Mouse (Mus musculus) thymus, adult 2 months (tissue): ENCODE measurements around the gene Tmem115. TPM values are rescaled to one million over a fixed set of nuclear protein-coding genes. Genes with fewer than 3 reads are reported as not detected.

ENCODE experiments used
- DNase-seq: peaks from one replicate; pipeline ENCODE4 v3.0.0; 2021
- H3K27ac ChIP-seq: fragments of 200-500 bp; 2 replicates; pipeline ENCODE4 v1.5.1; 2012; ENCODE audit warnings: low read length, control low read depth; ENCODE audit not compliant: control insufficient read depth, insufficient read depth
- H3K27me3 ChIP-seq: fragments of 200-500 bp; 2 replicates; pipeline ENCODE4 v1.6.1; 2012; ENCODE audit warnings: mild to moderate bottlenecking, low read length, moderate library complexity, mixed read lengths; ENCODE audit not compliant: control insufficient read depth, insufficient read depth
- H3K36me3 ChIP-seq: fragments of 200-500 bp; 2 replicates; pipeline ENCODE4 v1.6.1; 2012; ENCODE audit warnings: mild to moderate bottlenecking, low read length, moderate library complexity; ENCODE audit not compliant: control insufficient read depth, insufficient read depth
- H3K4me1 ChIP-seq: fragments of 200-500 bp; replicated peaks from 2 replicates; pipeline ENCODE4 v1.6.1; 2012; ENCODE audit warnings: low read length; ENCODE audit not compliant: control insufficient read depth, insufficient read depth
- H3K4me3 ChIP-seq: fragments of 200-500 bp; 2 replicates; pipeline ENCODE4 v1.5.1; 2012; ENCODE audit warnings: mild to moderate bottlenecking, low read length, control low read depth, moderate library complexity; ENCODE audit not compliant: control insufficient read depth, insufficient read depth
- CTCF ChIP-seq: fragments of 200-500 bp; IDR thresholded peaks from 2 replicates; pipeline ENCODE4 v1.5.1; 2012; ENCODE audit warnings: mild to moderate bottlenecking, control low read depth, low read length, moderate library complexity, borderline replicate concordance; ENCODE audit not compliant: control insufficient read depth, poor library complexity, insufficient read depth; ENCODE audit errors: extremely low read depth
- POLR2A ChIP-seq: fragments of 200-500 bp; IDR thresholded peaks from 2 replicates; pipeline ENCODE4 v1.6.1; 2012; ENCODE audit warnings: mild to moderate bottlenecking, low read length, control low read depth, moderate library complexity; ENCODE audit not compliant: control insufficient read depth, poor library complexity, insufficient read depth; ENCODE audit errors: extremely low read depth
- WGBS: fragments of 180-500 bp; shearing (Covaris S2); methylation state at CpG from one replicate; pipeline ENCODE4 v1.1.7; 2018; 5-methylcytosine and 5-hydroxymethylcytosine counted together
- polyA plus RNA-seq: library from polyadenylated mRNA; depleted of rRNA; stranded (reverse); fragments of >200 nt; gene quantifications from 2 replicates; pipeline ENCODE4 v1.2.3, GENCODE M21; 2012; rRNA removed

Gene Tmem115
- polyA plus RNA-seq, 1 experiment = 55.7 TPM

DNA sequence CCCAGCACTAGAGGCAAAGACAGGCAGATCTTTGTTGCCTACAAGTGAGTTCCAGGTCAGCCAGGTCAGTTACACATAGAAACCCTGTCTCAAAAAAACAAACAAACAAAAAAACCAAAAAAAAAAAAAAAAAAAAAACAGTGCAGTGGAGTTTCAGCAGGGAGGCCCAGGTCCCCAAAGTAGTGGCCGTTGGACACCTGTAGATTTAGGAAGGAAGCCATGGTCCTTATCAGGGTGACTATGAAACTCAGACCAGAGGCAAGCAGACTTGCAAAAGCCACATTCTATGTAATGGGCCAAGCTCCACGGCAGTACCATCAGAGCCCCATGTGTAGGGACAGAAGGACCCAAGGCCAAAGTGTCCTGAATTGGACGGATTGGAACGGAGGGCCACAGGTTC is 47.8 kb downstream of the Tmem115 start:
- DNase-seq = no peak
- H3K27ac ChIP-seq = no peak overlapping the region
- no peaks in the 10 kb centered on the region for H3K27me3 ChIP-seq
- no peaks in the 10 kb centered on the region for H3K36me3 ChIP-seq
- H3K4me3 ChIP-seq = no peak overlapping the region
- peaks cover 12% of the 10 kb centered on the region for H3K4me1 ChIP-seq
- TF ChIP-seq CTCF = no peak
- TF ChIP-seq POLR2A = no peak
- WGBS = 51% methylated on average over 4 of the region's 4 CpGs

- H3K27ac ChIP-seq = no peak overlapping the region
- no peaks in the 10 kb centered on the region for H3K27me3 ChIP-seq
- WGBS = 88% methylated on average over 7 of the region's 7 CpGs
- H3K4me1 ChIP-seq = peaks cover 14% of the 10 kb centered on the region
- H3K4me3 ChIP-seq = no peak overlapping the region
- H3K36me3 ChIP-seq = no peaks in the 10 kb centered on the region
- DNase-seq = no peak
- no peak for TF ChIP-seq POLR2A
- TF ChIP-seq CTCF = no peak
Measured at GRCm38 (mm10) chr9:107582509-107583062, 48.8 kb downstream of the Tmem115 start.

DNA sequence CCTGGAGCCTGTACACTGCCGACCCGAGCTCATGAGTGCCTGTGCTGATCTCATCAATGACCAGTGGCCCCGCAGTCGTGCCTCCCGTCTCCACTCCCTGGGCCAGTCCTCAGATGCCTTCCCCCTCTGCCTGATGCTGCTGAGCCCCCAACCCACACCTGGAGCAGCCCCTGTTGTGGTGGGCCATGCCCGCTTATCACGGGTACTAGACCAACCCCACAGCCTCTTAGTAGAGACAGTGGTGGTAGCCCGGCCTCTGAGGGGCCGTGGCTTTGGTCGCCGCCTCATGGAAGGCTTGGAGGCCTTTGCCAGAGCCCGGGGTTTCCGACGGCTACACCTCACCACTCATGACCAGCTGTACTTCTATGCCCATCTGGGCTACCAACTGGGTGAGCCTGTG is 49.4 kb downstream of the Tmem115 start:
- no peak overlapping the region for H3K4me3 ChIP-seq
- no peaks in the 10 kb centered on the region for H3K27me3 ChIP-seq
- TF ChIP-seq POLR2A (no peak), CTCF (no peak)
- H3K4me1 ChIP-seq = peaks cover 18% of the 10 kb centered on the region
- no peaks in the 10 kb centered on the region for H3K36me3 ChIP-seq
- 93% methylated on average over 14 of the region's 14 CpGs for WGBS
- no peak for DNase-seq
- H3K27ac ChIP-seq = no peak overlapping the region

DNA sequence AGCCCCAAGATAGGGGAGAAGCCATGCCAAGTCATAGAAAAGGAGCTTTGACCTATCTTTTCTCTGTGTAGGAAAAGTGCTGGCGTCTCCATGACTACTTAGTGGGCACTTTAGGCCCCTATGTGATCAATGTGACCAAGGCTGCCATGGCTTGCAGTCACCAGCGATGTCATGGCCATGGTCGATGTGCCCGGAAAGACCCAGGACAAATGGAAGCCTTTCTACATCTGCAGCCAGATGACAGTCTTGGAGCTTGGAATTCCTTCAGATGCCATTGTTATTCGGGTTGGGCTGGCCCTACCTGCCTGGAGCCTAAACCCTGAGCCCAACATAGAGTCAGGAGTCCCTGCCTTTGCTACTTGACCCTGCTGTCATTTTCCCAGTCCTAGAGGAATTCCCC is 52.8 kb downstream of the Tmem115 start:
- no peaks in the 10 kb centered on the region for H3K36me3 ChIP-seq
- H3K4me1 ChIP-seq = peaks cover 19% of the 10 kb centered on the region
- 93% methylated on average over 5 of the region's 5 CpGs for WGBS
- no peaks in the 10 kb centered on the region for H3K27me3 ChIP-seq
- no peak for DNase-seq
- no peak overlapping the region for H3K27ac ChIP-seq
- TF ChIP-seq CTCF (no peak), POLR2A (no peak)
- no peak overlapping the region for H3K4me3 ChIP-seq

- no peaks in the 10 kb centered on the region for H3K27me3 ChIP-seq
- no peak within 1 kb of the TSS for H3K27ac ChIP-seq
- 0 out of 2 replicates have a peak, but pooled peaks cover 5% of the 10 kb centered on the region for H3K36me3 ChIP-seq
- peak within 1 kb of the TSS; percentile 59 for H3K4me3 ChIP-seq
- peaks cover 16% of the 10 kb centered on the region for H3K4me1 ChIP-seq
- peak; percentile 59 for TF ChIP-seq POLR2A
- TF ChIP-seq CTCF = 0 out of 2 replicates have a peak, but pooled peaks have one; percentile 36
- DNase-seq = peak; percentile 99
- WGBS = 13% methylated on average over 46 of the region's 46 CpGs
Measured at GRCm38 (mm10) chr9:107586974-107587832, 53.5 kb downstream of the Tmem115 start, which contains the start of gene Ifrd2. TSS of gene Ifrd2 (plus strand) at chr9:107587642.

GRCm38 (mm10) chr9:107587833-107588639 is 54.3 kb downstream of the Tmem115 start:
- no peak for DNase-seq
- Histone ChIP-seq H3K27me3 (no peaks in the 10 kb centered on the region), H3K27ac (no peak overlapping the region), H3K4me1 (peaks cover 16% of the 10 kb centered on the region), H3K36me3 (0 out of 2 replicates have a peak, but pooled peaks cover 6% of the 10 kb centered on the region), H3K4me3 (peak overlapping the region; percentile 59)
- WGBS = 1% methylated on average over 33 of the region's 33 CpGs
- TF ChIP-seq POLR2A (no peak), CTCF (no peak)

Other genes with a start within 250 kb of the Tmem115 start
- 30.5 and 43.6 TPM in 2 replicates for gene Mapkapk3, start 244.1 kb upstream of the Tmem115 start, polyA plus RNA-seq
- 34.5 and 39.6 TPM in 2 replicates for gene Cish, start 237.9 kb upstream of the Tmem115 start, polyA plus RNA-seq
- 23.6 and 25.5 TPM in 2 replicates for gene Hemk1, start 195.6 kb upstream of the Tmem115 start, polyA plus RNA-seq
- gene 6430571L13Rik, start 193.3 kb upstream of the Tmem115 start, polyA plus RNA-seq = 0.91 and 1.2 TPM in 2 replicates
- gene Cacna2d2, start 134.3 kb upstream of the Tmem115 start, polyA plus RNA-seq = 7.7 and 8.9 TPM in 2 replicates
- 78.7 and 84.3 TPM in 2 replicates for gene Cyb561d2, start 8.2 kb downstream of the Tmem115 start, polyA plus RNA-seq
- gene Nprl2, start 8.3 kb downstream of the Tmem115 start, polyA plus RNA-seq = 74.5 and 83.5 TPM in 2 replicates
- gene Zmynd10, start 13.4 kb downstream of the Tmem115 start, polyA plus RNA-seq = 2.9 and 3.4 TPM in 2 replicates
- gene Rassf1, start 17.6 kb downstream of the Tmem115 start, polyA plus RNA-seq = 48.8 and 50.8 TPM in 2 replicates
- 67.3 and 68.1 TPM in 2 replicates for gene Tusc2, start 29.3 kb downstream of the Tmem115 start, polyA plus RNA-seq
- 35.6 and 39.8 TPM in 2 replicates for gene Hyal2, start 34.0 kb downstream of the Tmem115 start, polyA plus RNA-seq
- gene Hyal1, start 43.0 kb downstream of the Tmem115 start, polyA plus RNA-seq = 8.3 and 10.9 TPM in 2 replicates
- 102 and 103 TPM in 2 replicates for gene Naa80, start 44.9 kb downstream of the Tmem115 start, polyA plus RNA-seq
- gene Hyal3, start 46.9 kb downstream of the Tmem115 start, polyA plus RNA-seq = 2.4 TPM in 2 replicates
- gene Ifrd2, start 53.7 kb downstream of the Tmem115 start, polyA plus RNA-seq = 65.1 and 67.4 TPM in 2 replicates
- gene Sema3b, start 75.3 kb downstream of the Tmem115 start, polyA plus RNA-seq = 4.3 and 4.9 TPM in 2 replicates
- 1,154 and 1,267 TPM in 2 replicates for gene Gnai2, start 101.4 kb downstream of the Tmem115 start, polyA plus RNA-seq
- 9.1 and 11.2 TPM in 2 replicates for gene Slc38a3, start 135.6 kb downstream of the Tmem115 start, polyA plus RNA-seq
- gene Gnat1, start 145.8 kb downstream of the Tmem115 start, polyA plus RNA-seq = 0.13 and 0.34 TPM in 2 replicates
- gene Sema3f, start 176.5 kb downstream of the Tmem115 start, polyA plus RNA-seq = 35.5 and 41.3 TPM in 2 replicates
- gene Rbm5, start 237.1 kb downstream of the Tmem115 start, polyA plus RNA-seq = 176 and 197 TPM in 2 replicates